Mouse (Mus musculus): ENCODE measurements around the gene Ascc1.

GRCm38 (mm10) chr10:60080171-60080570, 77.6 kb downstream of the Ascc1 start:
- no peak for TF ChIP-seq CTCF (IDR thresholded peaks at IDR 0.05; ENCODE audit: low read depth)
- no peak for TF ChIP-seq EP300 (IDR thresholded peaks at IDR 0.05; ENCODE audit: low read depth)

Data from liver, embryonic 14.5 days (tissue).